Mouse (Mus musculus) spleen, postnatal 14 days (tissue): ENCODE measurements around the gene Itm2b.

ENCODE experiments used
- DNase-seq, 2 experiments: peaks; one replicate each; pipeline ENCODE4 v3.0.0; 2021 to 2022; ENCODE audit warnings: low spot score in 2 of 2

Itm2b gene

DNA sequence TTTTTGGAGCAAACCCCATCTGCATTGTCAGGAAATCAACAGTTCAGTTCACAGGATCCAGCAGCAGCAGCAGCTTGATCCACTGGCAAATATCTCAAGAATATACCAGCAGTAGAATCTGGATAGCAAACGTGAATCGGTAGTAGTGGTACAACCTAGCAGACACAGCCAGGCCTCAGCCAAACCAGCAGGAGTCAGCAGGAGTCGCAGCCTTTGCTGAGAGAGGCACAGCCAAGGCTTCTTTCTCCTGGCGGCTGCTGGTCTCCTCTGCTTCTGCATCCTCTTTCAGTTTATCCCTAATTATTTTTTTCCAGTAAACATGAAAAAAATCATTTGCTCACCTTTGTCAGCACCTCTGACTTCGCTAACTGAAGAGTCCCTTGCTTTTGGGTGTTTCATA lies 10.7 kb upstream of the Itm2b start:
- no peak for DNase-seq

DNA sequence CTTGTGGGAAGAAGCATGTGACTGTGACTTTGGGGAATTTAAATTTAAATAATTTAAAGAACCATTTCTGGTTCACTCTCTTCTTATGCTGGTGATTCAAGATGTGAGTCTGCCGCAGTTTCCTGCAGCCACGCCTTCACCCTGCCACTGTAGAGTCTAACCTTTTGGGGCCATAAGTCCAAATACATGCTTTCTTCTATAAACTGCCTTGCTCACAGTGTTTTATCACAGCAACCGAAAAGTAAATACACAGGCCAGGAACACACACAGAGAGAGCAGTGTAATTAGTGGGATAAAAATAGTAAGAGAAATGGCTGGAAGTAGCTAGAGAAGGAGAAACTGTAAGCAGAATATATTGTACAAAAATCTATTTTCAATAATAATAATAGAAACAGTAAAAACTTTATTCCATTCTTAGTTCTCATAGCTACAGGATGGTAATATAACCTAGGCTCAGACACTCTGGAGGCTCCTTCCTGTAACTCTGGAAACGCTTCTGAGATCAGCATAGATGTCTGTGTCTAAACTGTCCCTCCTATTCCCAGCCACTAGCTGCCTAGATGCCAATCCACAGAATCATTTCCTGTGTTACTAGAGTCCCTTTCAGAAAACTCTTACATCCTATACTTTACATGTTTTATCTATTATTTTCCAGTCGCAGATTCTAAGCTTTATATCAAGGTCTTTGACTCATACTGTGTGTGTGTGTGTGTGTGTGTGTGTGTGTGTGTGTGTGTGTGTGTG lies 9.3 kb upstream of the Itm2b start:
- DNase-seq = no peak

DNA sequence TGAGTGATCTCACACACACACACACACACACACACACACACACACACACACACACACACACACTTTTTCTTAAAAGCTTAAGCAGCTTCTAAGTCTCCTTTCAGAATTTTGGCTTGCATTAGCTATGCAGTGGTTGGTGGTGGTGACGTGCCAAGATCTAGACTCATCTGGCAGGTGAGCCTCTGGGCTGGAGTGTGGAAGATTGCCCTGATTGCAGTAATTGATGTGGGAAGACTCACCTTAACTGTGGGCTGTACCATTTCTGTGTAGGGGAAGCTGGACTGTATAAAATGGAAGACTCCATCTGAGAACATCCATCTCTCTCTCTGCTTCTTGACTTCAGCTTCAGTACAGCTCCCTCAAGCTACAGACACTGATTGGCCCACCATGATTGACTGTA lies 6.4 kb upstream of the Itm2b start:
- no peak for DNase-seq

DNA sequence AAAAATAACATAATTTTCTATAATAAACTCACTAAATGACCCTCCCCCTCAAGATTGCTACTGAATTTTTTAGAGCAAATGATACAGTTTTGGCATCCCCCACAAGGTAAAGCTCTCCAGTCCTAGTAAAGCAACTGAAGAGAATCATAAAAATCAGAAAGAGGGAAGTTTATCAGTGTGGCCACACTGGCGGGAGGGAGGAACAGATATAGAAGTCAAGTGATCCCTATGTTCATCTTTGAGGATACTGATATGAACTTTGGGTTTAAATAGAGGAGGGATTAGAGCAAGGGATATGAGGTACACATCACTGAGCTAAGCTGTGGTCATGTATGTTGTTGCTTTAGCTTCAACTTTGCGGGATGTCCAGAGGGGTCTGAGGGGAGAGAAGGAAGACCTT lies 5.1 kb upstream of the Itm2b start:
- no peak for DNase-seq

DNA sequence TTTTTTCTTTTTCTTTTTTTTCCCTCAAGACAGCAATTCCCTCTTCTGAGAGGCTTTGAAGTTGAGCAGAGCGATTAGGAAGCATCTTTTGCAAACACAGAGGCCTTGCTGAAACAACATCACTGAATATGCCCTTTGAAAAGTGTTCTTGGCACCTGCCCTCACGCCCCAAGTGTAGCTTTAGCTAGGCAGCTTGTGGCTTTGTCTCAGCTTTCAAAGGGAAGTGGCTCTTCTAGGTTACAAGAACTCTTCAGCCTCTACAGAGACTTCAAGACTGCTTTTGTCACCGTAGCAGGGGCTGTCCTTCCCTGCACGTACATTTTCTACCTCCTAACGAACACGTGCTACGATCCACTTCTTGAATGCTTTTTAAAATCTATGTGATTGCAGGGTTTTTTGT lies 4.0 kb upstream of the Itm2b start:
- DNase-seq = no peak

DNA sequence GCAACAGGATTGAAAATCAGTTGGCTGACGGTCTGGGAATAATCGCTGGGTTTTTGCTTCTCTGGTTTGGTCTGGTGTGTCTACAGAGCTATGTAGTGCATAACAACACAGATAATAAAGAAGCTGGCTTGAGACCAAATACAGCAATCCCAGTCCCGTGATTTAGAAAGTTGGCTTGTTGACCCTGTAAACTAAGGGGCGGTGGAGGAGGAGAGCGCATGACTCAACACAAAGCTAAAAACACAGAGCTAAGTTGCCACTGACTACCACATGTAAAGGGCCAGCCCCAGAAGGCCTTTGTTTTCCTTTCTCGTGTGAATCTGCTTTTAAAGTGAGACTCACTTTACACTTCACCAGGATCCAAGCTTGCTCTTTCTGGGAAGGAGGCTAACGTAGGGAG lies 3.5 kb upstream of the Itm2b start:
- DNase-seq = no peak

DNA sequence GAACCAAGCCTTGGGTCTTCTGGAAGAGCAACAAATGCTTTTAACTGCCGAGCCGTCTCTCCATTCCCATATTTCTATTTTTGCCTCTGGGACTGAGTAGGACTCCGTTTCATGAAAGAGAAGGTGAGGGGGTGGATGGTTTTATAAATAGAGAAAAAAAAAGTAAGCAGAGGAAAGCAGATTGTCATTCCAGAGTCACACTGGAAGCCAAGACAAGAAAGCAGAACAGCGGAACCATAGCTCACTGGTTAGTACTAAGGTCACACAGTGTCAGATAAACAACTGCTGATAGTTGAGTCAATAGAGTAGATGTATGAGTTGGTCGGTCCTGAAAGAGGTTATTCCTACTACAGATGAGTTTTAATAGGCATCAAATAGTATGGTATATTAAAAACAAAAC lies 1.4 kb upstream of the Itm2b start:
- no peak for DNase-seq

DNA sequence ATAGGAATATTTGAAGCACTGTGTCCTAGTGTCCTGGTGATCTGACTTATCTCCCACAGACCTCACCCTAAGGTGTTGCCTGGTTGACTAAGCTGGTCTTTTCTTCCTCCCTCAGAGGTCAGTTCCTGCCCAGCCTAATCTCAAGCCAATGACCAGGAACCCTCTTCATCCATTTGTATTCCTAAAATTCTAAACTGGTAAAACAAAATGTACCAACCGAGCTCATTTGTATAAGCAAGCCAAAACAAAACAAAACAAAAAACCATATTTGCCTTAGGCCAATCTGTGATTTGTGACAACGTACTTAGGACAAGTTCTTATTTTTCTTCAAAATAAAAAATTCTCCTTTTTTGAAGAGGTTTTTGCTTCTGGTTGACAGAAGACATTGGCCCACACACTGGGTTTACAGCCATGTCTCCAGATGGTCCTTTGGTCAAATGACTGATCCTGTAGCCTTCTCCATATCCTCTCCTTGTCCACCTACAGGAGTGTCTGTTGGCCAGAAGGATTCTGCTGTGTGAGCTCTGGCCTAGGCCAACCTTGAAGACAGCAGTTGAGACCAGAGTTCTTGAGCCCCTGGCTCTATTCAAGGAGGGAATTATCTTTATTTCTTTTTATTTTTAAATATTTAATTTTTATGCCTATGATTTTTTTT lies 758 bp upstream of the Itm2b start:
- DNase-seq = no peak

DNA sequence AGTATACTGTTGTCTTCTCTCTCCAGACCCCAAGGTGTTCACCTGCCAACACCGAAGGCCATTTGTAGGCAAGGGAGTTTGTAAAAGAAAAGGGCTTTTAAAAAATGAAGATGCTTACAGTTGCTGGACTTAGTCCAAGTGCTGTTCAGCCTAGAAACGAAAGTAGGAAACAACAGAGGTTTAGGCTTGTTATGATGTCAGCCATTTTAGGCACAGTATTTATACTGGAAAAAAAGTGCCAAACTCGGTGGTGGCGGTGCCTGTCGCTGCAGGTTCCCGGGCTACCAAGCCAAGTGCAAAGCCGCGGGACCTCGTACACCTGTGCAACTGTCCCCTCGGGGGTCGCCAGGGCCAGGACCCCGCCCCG lies 560 bp downstream of the Itm2b start:
- no peak for DNase-seq

DNA sequence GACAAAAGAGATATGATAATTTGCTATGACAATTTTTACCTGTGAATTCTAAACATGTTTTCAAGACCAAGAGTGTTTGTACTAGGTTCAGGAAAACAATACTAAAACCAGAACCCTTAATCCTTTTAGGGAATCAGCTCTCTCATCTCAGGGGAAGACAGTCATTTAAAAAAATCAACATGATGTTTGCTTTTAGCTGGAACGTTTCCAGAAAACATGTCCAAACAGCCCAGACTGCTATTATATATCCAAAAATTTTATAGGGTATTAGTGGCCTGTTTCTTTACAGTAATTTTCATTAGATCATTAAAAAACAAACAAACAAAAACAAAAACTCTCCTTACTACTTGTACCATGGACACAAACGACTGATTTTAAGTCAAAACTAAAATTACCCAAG lies 1.3 kb downstream of the Itm2b start:
- no peak for DNase-seq

DNA sequence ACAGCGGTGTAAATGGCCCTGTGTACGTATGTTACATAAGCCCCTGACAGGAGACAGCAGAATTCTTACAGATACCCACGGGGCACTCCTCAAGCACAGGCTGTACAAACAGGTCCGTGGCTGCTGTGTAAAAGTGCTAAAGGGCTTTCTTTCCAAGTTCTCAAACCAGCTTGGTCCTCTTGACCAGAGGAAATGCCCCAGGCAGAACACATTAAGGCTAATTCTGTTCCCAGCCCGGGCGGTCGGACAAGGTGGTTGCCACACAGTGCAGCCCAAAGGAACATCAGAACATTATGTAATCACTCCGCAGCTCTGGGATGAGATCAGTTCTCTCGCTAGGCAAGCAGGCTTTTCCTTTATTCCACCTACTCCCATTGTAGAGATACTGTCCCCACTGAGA lies 2.4 kb downstream of the Itm2b start:
- no peak for DNase-seq

DNA sequence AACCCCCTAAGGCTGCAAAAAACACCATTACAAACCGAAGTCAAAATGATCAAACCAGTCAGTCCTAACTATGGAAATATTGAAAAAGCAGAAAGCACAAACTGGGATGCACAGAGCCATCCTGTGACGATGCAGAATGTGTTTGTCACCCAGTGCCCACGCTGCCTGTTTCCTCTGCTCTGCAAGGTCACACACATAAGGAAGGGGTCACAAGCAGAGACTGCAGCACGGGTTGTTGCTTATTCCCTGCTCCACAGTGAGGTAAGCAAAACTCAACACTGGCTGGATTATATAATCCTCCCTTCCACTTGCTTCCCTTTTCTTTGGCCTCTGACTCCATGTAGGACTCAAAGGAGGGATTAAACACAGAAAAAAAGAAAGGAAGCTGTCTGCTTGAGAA lies 3.5 kb downstream of the Itm2b start:
- DNase-seq = no peak

DNA sequence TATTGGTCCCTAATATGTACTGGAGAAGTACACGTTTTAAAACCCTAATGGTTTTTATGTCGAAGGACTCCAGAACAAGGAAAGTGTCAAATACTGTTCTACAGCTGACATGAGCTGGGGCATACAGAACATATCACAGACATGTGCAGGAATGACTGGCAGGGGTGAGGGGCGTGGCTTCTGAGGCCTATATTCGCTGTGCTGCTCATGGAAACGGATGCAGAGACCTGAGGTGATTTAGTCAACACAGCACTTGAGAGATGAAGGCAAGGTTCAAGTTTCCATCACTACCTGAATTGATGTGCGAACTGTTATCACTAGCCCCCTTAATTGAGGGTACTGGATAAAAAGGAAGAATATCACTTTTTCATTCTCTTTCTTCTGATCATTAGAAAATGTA lies 7.3 kb downstream of the Itm2b start:
- DNase-seq = no peak

DNA sequence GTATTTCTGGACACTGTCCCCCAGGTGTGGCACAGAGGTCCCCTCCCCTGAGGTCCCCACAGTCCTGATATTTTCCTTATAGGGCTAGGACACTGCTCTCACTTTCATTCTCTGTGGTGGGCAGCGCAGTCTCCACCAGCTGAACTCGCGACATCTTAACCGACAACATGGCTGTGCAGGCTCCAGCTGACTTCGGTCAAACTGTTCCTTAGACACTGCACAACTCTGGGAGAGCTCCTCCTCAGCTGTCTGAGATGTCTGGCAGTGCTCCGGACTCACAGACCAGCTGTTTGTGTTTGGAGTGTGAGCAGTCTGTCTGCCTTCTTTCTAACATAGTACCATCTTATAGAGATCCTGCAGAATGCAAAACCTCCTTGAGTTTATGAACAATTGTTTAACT lies 8.2 kb downstream of the Itm2b start:
- DNase-seq = no peak

DNA sequence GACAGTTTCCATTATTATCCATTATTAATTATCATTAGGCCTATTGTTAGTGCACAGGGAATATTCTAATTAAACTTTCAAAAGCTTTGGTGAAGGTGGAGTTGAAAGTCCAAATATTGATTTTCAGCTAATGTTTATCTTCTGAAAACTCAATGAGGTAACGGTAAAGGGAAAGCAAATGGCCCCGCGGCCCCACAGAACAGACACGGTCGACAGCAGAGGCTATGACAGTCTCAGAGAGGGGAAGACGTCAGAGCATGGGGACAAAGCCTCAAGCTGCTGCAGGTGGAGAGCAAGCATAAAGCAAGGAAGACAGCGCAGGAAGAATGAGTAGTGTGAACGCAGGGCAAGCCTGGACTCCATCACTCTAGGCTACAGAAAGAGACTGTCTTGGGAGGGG lies 9.2 kb downstream of the Itm2b start:
- DNase-seq = no peak

DNA sequence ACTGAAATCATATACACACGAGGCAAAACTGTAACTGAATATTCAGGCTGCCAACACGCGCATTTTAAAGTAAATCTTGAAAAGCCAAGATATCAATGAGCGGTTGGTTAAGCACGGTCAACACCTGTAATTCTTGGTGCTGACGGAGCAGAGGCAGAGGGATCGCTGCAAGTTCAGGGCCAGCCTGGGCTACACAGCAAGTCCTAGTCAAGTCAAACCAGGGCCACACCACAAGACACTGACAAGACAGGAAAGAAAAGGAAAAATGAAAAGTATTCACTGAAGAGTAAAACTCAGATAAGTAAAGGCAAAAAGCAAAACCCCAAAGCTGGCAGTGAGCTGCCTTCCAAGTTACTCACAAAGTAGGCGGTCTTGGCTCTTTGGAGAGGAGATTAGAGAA lies 9.6 kb downstream of the Itm2b start:
- DNase-seq = no peak

DNA sequence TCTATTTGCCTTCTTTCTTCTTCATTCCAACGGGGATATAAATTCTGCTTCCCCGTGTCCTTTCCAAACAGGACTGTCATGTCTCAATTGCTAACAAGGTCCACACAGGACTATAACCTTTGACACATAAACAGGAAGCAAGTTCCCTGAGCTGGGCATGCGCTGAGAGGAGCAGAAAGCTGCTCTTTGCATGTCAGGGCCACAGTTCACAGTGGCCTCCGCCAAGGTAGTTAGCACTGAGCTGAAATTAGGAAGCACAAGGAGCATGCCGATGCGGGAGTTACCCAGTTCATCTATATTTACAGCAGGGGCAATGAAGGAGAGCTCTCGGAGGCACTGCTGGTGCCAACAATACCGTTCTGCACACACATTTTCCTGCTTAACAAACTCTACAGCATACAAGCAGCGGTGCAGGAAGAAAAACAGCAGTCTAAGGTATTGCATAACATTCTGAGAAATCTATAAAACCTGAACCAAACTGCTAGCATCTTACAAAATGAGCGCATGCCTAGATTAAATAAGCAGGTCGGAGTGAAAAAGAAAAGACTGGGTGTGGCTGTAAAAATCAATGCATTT lies 10.7 kb downstream of the Itm2b start:
- no peak for DNase-seq

DNA sequence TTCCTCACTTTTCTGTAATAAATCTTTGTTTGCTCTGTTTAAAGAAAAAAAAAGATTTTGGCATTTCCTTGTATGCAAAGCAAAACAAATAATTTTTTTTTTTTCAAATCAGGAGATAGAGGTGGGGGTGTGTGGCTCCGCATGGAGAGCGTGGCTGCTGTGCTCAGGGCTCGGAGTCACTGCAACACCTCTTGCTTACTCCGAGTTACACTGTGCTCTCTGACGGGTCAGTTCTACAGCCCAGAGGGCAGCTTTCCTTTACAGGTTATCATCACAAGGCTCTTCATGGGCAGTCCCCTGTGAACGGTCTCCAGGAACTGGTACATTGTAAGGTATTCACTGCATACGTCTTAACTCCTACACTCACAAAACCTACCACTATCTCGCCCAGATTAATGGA lies 11.5 kb downstream of the Itm2b start:
- no peak for DNase-seq

DNA sequence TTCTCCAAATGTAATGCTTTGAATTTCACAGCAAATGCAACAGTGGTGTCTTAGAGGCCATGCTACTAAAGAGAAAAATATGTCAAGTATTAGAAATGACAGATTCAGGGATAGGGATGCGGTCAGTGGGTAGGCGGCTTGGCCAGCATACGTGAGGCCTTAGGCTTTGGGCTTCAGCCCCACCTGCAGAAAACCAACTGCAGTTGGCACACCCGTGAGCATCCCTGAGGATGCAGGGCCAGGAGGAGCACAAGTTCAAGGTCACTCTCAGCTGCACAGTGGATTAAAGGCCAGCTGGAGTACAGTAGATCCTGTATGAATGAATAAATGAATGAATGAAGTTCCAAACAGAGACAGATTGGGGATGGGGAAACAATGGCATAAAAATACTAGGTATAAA lies 12.1 kb downstream of the Itm2b start:
- DNase-seq = no peak

DNA sequence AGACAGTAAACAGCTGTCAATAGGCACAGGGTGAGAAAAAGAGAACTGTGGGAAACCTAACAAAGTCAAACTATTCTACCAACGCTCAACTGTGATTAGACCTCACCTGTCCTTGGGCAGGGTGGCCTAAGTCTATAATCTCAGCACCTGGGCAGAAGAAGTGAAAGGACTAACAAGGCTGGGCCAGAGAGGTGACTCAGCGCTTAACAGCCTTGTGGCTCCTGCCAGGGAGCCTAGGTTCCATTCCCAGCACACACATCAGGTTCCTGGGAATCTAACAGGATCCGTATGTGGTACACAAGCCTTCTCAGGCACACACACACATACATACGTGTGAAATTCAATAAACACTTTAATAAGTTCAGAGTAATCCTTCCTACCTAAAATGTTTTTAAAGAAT lies 13.5 kb downstream of the Itm2b start:
- no peak for DNase-seq

DNA sequence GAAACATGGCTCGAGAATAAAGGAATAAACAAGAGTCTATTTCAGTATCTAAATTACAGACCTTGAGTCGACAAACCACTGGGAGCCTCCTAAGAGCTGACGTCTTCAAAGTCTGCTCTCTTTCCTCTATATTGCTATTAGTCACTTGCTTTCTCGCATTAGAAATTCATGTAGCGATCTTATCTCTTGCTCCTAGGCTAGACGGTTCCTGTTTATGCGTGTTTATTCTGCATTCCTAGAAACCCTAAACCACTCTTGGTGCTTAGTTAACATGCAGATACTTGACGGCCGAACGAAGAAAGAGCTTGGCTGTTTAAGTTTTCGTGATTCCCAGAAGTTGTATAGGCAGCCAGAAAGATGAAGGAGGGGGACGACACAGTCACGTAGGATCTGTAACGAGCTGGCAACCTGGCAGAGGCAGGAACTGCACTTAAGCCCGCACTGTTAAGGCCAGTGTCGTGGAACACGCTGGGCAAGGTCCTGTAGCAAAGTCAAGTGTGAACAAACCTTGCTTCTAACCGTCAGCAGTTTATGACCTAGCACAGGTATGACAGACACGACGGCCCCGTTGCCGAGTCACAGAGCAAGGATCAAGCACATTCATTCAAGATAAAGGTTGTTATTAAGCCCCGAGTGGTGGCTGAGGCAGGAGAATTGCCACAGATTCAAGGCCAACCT lies 14.3 kb downstream of the Itm2b start:
- DNase-seq = no peak

DNA sequence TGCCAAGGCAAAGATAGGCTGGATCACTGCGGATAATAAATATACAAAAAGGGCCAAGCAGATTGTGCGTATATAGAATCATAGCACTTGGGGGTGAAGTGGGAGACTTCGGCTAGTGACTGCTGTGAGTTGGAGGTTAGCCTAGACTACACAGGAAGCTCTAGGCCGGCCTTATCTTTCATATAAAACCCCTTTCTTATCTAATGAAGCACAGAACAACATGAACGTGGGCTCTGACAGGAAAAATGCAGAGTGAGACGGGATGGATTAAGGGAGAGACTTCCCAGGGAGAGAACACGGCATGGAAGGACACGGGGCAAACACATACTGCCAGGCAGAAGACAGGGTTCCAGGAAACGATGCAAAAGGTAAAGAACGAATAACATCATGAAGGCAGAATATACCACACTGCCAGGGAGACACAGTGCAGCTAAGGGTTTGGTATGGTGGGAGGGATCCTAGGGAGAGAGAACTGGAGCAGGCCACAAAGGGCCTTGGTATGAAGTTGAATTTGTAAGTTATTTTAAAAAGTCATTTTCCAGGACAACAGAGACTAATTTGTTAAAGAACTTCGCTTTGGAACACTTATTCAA lies 14.9 kb downstream of the Itm2b start:
- DNase-seq = no peak

DNA sequence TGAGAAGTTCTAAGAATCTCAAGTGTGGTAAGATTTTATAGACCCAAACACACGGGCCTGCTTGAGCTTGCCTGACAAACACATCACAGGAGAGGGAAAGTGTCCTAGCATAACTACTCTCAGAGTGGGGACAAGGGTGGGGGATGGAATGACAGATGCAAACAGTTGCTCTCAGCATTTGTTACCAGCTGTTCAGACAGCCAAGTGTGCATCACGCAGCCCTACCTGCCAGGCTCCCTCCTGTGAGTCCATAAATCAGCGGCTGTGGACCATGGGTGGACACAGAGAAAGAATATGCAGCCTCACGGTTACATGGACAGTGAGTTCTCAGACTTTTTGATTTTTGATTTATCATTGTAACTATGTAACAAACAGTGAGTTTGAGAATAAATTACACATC lies 15.5 kb downstream of the Itm2b start:
- no peak for DNase-seq
